Mouse (Mus musculus): ENCODE measurements around the gene Tgm6. TPM values are rescaled to one million over a fixed set of nuclear protein-coding genes. Genes with fewer than 3 reads are reported as not detected.

Tgm6 gene
- total RNA-seq, 2 experiments from 2014 or later, result not detected

- ATAC-seq (replicated peaks; ENCODE audit: poor library complexity, severe bottlenecking), result no peak
Observed at GRCm38 (mm10) chr2:130176820-130177219, 64.6 kb downstream of the Tgm6 start.

- ATAC-seq (replicated peaks; ENCODE audit: poor library complexity, severe bottlenecking), result no peak
Observed at GRCm38 (mm10) chr2:130178381-130178705, 66.1 kb downstream of the Tgm6 start.

GRCm38 (mm10) chr2:130178706-130179506 lies 66.7 kb downstream of the Tgm6 start, which contains the start of gene Snrpb:
Gene Snrpb (minus strand): TSS chr2:130179403.
- peak; percentile 80 for ATAC-seq (replicated peaks; ENCODE audit: poor library complexity, severe bottlenecking)

- ATAC-seq (replicated peaks; ENCODE audit: poor library complexity, severe bottlenecking), result peak; percentile 27
Observed at GRCm38 (mm10) chr2:130179507-130180019, 67.3 kb downstream of the Tgm6 start.

- ATAC-seq (replicated peaks; ENCODE audit: poor library complexity, severe bottlenecking), result no peak
Observed at GRCm38 (mm10) chr2:130188391-130188790, 76.2 kb downstream of the Tgm6 start.

- ATAC-seq (replicated peaks; ENCODE audit: poor library complexity, severe bottlenecking), result no peak
Observed at GRCm38 (mm10) chr2:130194894-130195293, 82.7 kb downstream of the Tgm6 start, which contains the start of gene Tmc2. Gene Tmc2 (plus strand): TSS chr2:130195194.

- ATAC-seq (replicated peaks; ENCODE audit: poor library complexity, severe bottlenecking), result no peak
Observed at GRCm38 (mm10) chr2:130200961-130201360, 88.7 kb downstream of the Tgm6 start.

Other genes with a start within 250 kb of the Tgm6 start
- gene Tgm3, start 100.1 kb upstream of the Tgm6 start, total RNA-seq (2014; fragmentation: Nextera tagmentation), result not detected in 2 replicates
- gene Tgm3, start 100.1 kb upstream of the Tgm6 start, total RNA-seq (2017), result 0.36 TPM in 1 of 2 replicates, not detected in the other
- 270 and 359 TPM in 2 replicates for gene Snrpb, start 67.0 kb downstream of the Tgm6 start, total RNA-seq (2014; fragmentation: Nextera tagmentation)
- 191 and 210 TPM in 2 replicates for gene Snrpb, start 67.0 kb downstream of the Tgm6 start, total RNA-seq (2017)
- not detected in 2 replicates for gene Tmc2, start 82.8 kb downstream of the Tgm6 start, total RNA-seq (2014; fragmentation: Nextera tagmentation)
- gene Tmc2, start 82.8 kb downstream of the Tgm6 start, total RNA-seq (2017), result not detected in 2 replicates
- gene Nop56, start 162.0 kb downstream of the Tgm6 start, total RNA-seq (2014; fragmentation: Nextera tagmentation), result 501 and 575 TPM in 2 replicates
- 468 and 587 TPM in 2 replicates for gene Nop56, start 162.0 kb downstream of the Tgm6 start, total RNA-seq (2017)
- 130 and 165 TPM in 2 replicates for gene Idh3b, start 172.1 kb downstream of the Tgm6 start, total RNA-seq (2014; fragmentation: Nextera tagmentation)
- 116 and 121 TPM in 2 replicates for gene Idh3b, start 172.1 kb downstream of the Tgm6 start, total RNA-seq (2017)
- gene Ebf4, start 182.8 kb downstream of the Tgm6 start, total RNA-seq (2014; fragmentation: Nextera tagmentation), result not detected in 2 replicates
- gene Ebf4, start 182.8 kb downstream of the Tgm6 start, total RNA-seq (2017), result not detected in 2 replicates